Mouse (Mus musculus) small intestine, adult 2 months (tissue): ENCODE results near the gene Vwa7. TPM values are rescaled to one million over a fixed set of nuclear protein-coding genes. Genes with fewer than 3 reads are reported as not detected.
A peak's percentile ranks its signal among the peaks of the same experiment; 100 is the strongest.
"Not testable (repeated sequence)": the region's sequence is repeated elsewhere in the genome, so short reads cannot be mapped to it uniquely, and the experiment has no call there.

Source experiments
- H3K27ac ChIP-seq: fragments of 200-500 bp; 2 replicates; pipeline ENCODE4 v1.5.1; 2012; ENCODE audit warnings: low read depth, low read length, control low read depth, inconsistent platforms; ENCODE audit not compliant: insufficient read depth
- H3K27me3 ChIP-seq: fragments of 200-500 bp; 2 replicates; pipeline ENCODE4 v1.6.1; 2012; ENCODE audit warnings: mild to moderate bottlenecking, moderate library complexity, low read length, inconsistent platforms; ENCODE audit not compliant: control insufficient read depth, insufficient read depth
- H3K36me3 ChIP-seq: fragments of 200-500 bp; 2 replicates; pipeline ENCODE4 v1.6.1; 2012; ENCODE audit warnings: mild to moderate bottlenecking, low read length, control low read depth, inconsistent platforms; ENCODE audit not compliant: control insufficient read depth, insufficient read depth
- H3K4me1 ChIP-seq: fragments of 200-500 bp; 2 replicates; pipeline ENCODE4 v1.6.1; 2012; ENCODE audit warnings: low read length, inconsistent platforms, mixed read lengths; ENCODE audit not compliant: control insufficient read depth, insufficient read depth, insufficient read length
- H3K4me3 ChIP-seq: fragments of 200-500 bp; 2 replicates; pipeline ENCODE4 v1.5.1; 2012; ENCODE audit warnings: low read depth, mild to moderate bottlenecking, control low read depth, inconsistent platforms, low read length, moderate library complexity
- CTCF ChIP-seq: fragments of 200-500 bp; IDR thresholded peaks from 2 replicates; pipeline ENCODE4 v1.5.1; 2012; ENCODE audit warnings: low read depth, mild to moderate bottlenecking, control low read depth, inconsistent platforms, low read length, moderate library complexity, mixed read lengths; ENCODE audit not compliant: insufficient replicate concordance, insufficient read length; ENCODE audit errors: extremely low read depth
- POLR2A ChIP-seq: fragments of 200-500 bp; IDR thresholded peaks from 2 replicates; pipeline ENCODE4 v1.6.1; 2012; ENCODE audit warnings: low read depth, mild to moderate bottlenecking, control low read depth, inconsistent platforms, low read length, moderate library complexity
- WGBS: fragments of 180-500 bp; shearing (Covaris S2); methylation state at CpG from one replicate; pipeline ENCODE4 v1.1.7; 2018; 5-methylcytosine and 5-hydroxymethylcytosine counted together
- polyA plus RNA-seq: library from polyadenylated mRNA; depleted of rRNA; stranded (reverse); fragments of >200 nt; gene quantifications from 2 replicates; pipeline ENCODE4 v1.2.3, GENCODE M21; 2012; rRNA removed

Gene Vwa7
- polyA plus RNA-seq: 0.82 and 1.2 TPM in 2 replicates

- Histone ChIP-seq H3K27me3 (no peaks in the 10 kb centered on the region), H3K4me3 (no peak within 1 kb of the TSS), H3K4me1 (peaks cover 24% of the 10 kb centered on the region), H3K27ac (no peak within 1 kb of the TSS), H3K36me3 (peaks cover 45% of the 10 kb centered on the region)
- 42% methylated on average over 12 of the region's 12 CpGs for WGBS
- TF ChIP-seq CTCF (no peak), POLR2A (no peak)
Observed at GRCm38 (mm10) chr17:35016376-35016775, at the start of gene Vwa7. Gene Vwa7 (plus strand): TSS chr17:35016579.

- not testable (repeated sequence) for H3K4me3 ChIP-seq, H3K27ac ChIP-seq, H3K27me3 ChIP-seq, H3K4me1 ChIP-seq, H3K36me3 ChIP-seq
- WGBS: 47% methylated on average over 8 of the region's 11 CpGs
Observed at GRCm38 (mm10) chr17:34969822-34970221, 46.6 kb upstream of the Vwa7 start, which contains the start of gene Gm20481. Gene Gm20481 (plus strand): TSS chr17:34969912.

- 31% methylated on average over 26 of the region's 37 CpGs for WGBS
- H3K4me3 ChIP-seq, H3K27me3 ChIP-seq, H3K27ac ChIP-seq, H3K4me1 ChIP-seq, H3K36me3 ChIP-seq: not testable (repeated sequence)
Observed at GRCm38 (mm10) chr17:34970850-34971249, 45.5 kb upstream of the Vwa7 start.

GRCm38 (mm10) chr17:34971694-34972068 lies 44.7 kb upstream of the Vwa7 start:
- H3K27ac ChIP-seq, H3K27me3 ChIP-seq, H3K4me1 ChIP-seq, H3K36me3 ChIP-seq: not testable (repeated sequence)
- 1% methylated on average over 32 of the region's 43 CpGs for WGBS
- H3K4me3 ChIP-seq: peak overlapping the region; percentile 62

GRCm38 (mm10) chr17:34972069-34972749 lies 44.2 kb upstream of the Vwa7 start, which contains the start of the genes Hspa1a and Hspa1l:
Gene Hspa1a (minus strand): TSS chr17:34972156.
Gene Hspa1l (plus strand): TSS chr17:34972703.
- peak within 1 kb of the TSS; percentile 55 for H3K27ac ChIP-seq
- H3K36me3 ChIP-seq, H3K4me1 ChIP-seq, H3K27me3 ChIP-seq: not testable (repeated sequence)
- peak; percentile 60; the same call in 1 of the 2 replicates for TF ChIP-seq POLR2A
- 2% methylated on average over 33 of the region's 33 CpGs for WGBS
- H3K4me3 ChIP-seq: peak within 1 kb of the TSS; percentile 62

GRCm38 (mm10) chr17:34975581-34976492 lies 40.5 kb upstream of the Vwa7 start:
- Histone ChIP-seq H3K4me3 (no peak overlapping the region), H3K36me3 (no peaks in the 10 kb centered on the region), H3K27ac (no peak overlapping the region), H3K27me3 (no peaks in the 10 kb centered on the region), H3K4me1 (peaks cover 2% of the 10 kb centered on the region; the same call in 1 of the 2 replicates)
- TF ChIP-seq CTCF (no peak), POLR2A (no peak)
- 91% methylated on average over 3 of the region's 3 CpGs for WGBS

- no peak overlapping the region for H3K27ac ChIP-seq
- TF ChIP-seq CTCF (no peak), POLR2A (no peak)
- no peak overlapping the region for H3K4me3 ChIP-seq
- H3K36me3 ChIP-seq: no peaks in the 10 kb centered on the region
- no peaks in the 10 kb centered on the region for H3K27me3 ChIP-seq
- H3K4me1 ChIP-seq: peaks cover 4% of the 10 kb centered on the region; the same call in 1 of the 2 replicates
- 96% methylated on average over 20 of the region's 20 CpGs for WGBS
Observed at GRCm38 (mm10) chr17:34977000-34977399, 39.4 kb upstream of the Vwa7 start.
